Mouse (Mus musculus): ENCODE results near the gene Sv2c. TPM values are rescaled to one million over a fixed set of nuclear protein-coding genes. Genes with fewer than 3 reads are reported as not detected.

Sv2c gene
- polyA plus RNA-seq, 1 experiment: 0.18 TPM

- Histone ChIP-seq H3K4me3 (ENCODE audit: extremely low read depth, insufficient read depth, insufficient read length) (no peak overlapping the region), H3K27ac (ENCODE audit: insufficient read depth, low read length) (no peak overlapping the region), H3K4me1 (ENCODE audit: control insufficient read depth, insufficient read depth, insufficient read length) (no peaks in the 10 kb centered on the region), H3K36me3 (ENCODE audit: control insufficient read depth, insufficient read depth, low read length) (no peaks in the 10 kb centered on the region), H3K27me3 (ENCODE audit: control insufficient read depth, insufficient read depth, low read length) (no peaks in the 10 kb centered on the region)
- no peak for DNase-seq (ENCODE audit: low read depth in 1 of 2, low spot score in 2 of 2)
- no peak for TF ChIP-seq CTCF (IDR thresholded peaks at IDR 0.05; ENCODE audit: extremely low read depth, insufficient read depth, insufficient read length, insufficient replicate concordance)
- TF ChIP-seq POLR2A (IDR thresholded peaks at IDR 0.05; ENCODE audit: low read depth, low read length): no peak
- 90% methylated on average over 3 of the region's 3 CpGs for whole genome bisulfite sequencing
Observed at GRCm38 (mm10) chr13:96015516-96015915, 116.9 kb downstream of the Sv2c start.

- TF ChIP-seq POLR2A (IDR thresholded peaks at IDR 0.05; ENCODE audit: low read depth, low read length): no peak
- no peak for TF ChIP-seq CTCF (IDR thresholded peaks at IDR 0.05; ENCODE audit: extremely low read depth, insufficient read depth, insufficient read length, insufficient replicate concordance)
- WGBS: 24% methylated on average over 11 of the region's 11 CpGs
- Histone ChIP-seq H3K27ac (ENCODE audit: insufficient read depth, low read length) (no peak overlapping the region), H3K4me1 (ENCODE audit: control insufficient read depth, insufficient read depth, insufficient read length) (no peaks in the 10 kb centered on the region), H3K4me3 (ENCODE audit: extremely low read depth, insufficient read depth, insufficient read length) (no peak overlapping the region), H3K36me3 (ENCODE audit: control insufficient read depth, insufficient read depth, low read length) (no peaks in the 10 kb centered on the region), H3K27me3 (ENCODE audit: control insufficient read depth, insufficient read depth, low read length) (no peaks in the 10 kb centered on the region)
- no peak for DNase-seq (ENCODE audit: low read depth in 1 of 2, low spot score in 2 of 2)
Observed at GRCm38 (mm10) chr13:96010861-96011511, 121.4 kb downstream of the Sv2c start.

- H3K27me3 ChIP-seq (ENCODE audit: control insufficient read depth, insufficient read depth, low read length): no peaks in the 10 kb centered on the region
- DNase-seq (ENCODE audit: low read depth in 1 of 2, low spot score in 2 of 2): no peak
- no peak overlapping the region for H3K4me3 ChIP-seq (ENCODE audit: extremely low read depth, insufficient read depth, insufficient read length)
- no peak overlapping the region for H3K27ac ChIP-seq (ENCODE audit: insufficient read depth, low read length)
- 88% methylated on average over 9 of the region's 9 CpGs for WGBS
- TF ChIP-seq POLR2A (IDR thresholded peaks at IDR 0.05; ENCODE audit: low read depth, low read length): no peak
- H3K4me1 ChIP-seq (ENCODE audit: control insufficient read depth, insufficient read depth, insufficient read length): no peaks in the 10 kb centered on the region
- no peaks in the 10 kb centered on the region for H3K36me3 ChIP-seq (ENCODE audit: control insufficient read depth, insufficient read depth, low read length)
Observed at GRCm38 (mm10) chr13:96008975-96009374, 123.4 kb downstream of the Sv2c start.

- no peak for TF ChIP-seq POLR2A (IDR thresholded peaks at IDR 0.05; ENCODE audit: low read depth, low read length)
- no peak for TF ChIP-seq CTCF (IDR thresholded peaks at IDR 0.05; ENCODE audit: extremely low read depth, insufficient read depth, insufficient read length, insufficient replicate concordance)
- Histone ChIP-seq H3K4me3 (ENCODE audit: extremely low read depth, insufficient read depth, insufficient read length) (no peak overlapping the region), H3K27me3 (ENCODE audit: control insufficient read depth, insufficient read depth, low read length) (no peaks in the 10 kb centered on the region), H3K27ac (ENCODE audit: insufficient read depth, low read length) (no peak overlapping the region), H3K36me3 (ENCODE audit: control insufficient read depth, insufficient read depth, low read length) (no peaks in the 10 kb centered on the region), H3K4me1 (ENCODE audit: control insufficient read depth, insufficient read depth, insufficient read length) (no peaks in the 10 kb centered on the region)
- WGBS: 71% methylated on average over 3 of the region's 3 CpGs
- DNase-seq (ENCODE audit: low read depth in 1 of 2, low spot score in 2 of 2): no peak
Observed at GRCm38 (mm10) chr13:96008154-96008553, 124.2 kb downstream of the Sv2c start.

- Histone ChIP-seq H3K36me3 (ENCODE audit: control insufficient read depth, insufficient read depth, low read length) (no peaks in the 10 kb centered on the region), H3K4me3 (ENCODE audit: extremely low read depth, insufficient read depth, insufficient read length) (no peak overlapping the region), H3K27ac (ENCODE audit: insufficient read depth, low read length) (no peak overlapping the region), H3K27me3 (ENCODE audit: control insufficient read depth, insufficient read depth, low read length) (no peaks in the 10 kb centered on the region), H3K4me1 (ENCODE audit: control insufficient read depth, insufficient read depth, insufficient read length) (no peaks in the 10 kb centered on the region)
- TF ChIP-seq POLR2A (IDR thresholded peaks at IDR 0.05; ENCODE audit: low read depth, low read length) (no peak), CTCF (IDR thresholded peaks at IDR 0.05; ENCODE audit: extremely low read depth, insufficient read depth, insufficient read length, insufficient replicate concordance) (no peak)
- no peak for DNase-seq (ENCODE audit: low read depth in 1 of 2, low spot score in 2 of 2)
- 94% methylated on average over 3 of the region's 3 CpGs for WGBS
Observed at GRCm38 (mm10) chr13:96003539-96003938, 128.8 kb downstream of the Sv2c start.

- WGBS: 58% methylated on average over 5 of the region's 5 CpGs
- DNase-seq (ENCODE audit: low read depth in 1 of 2, low spot score in 2 of 2): no peak
- H3K4me1 ChIP-seq (ENCODE audit: control insufficient read depth, insufficient read depth, insufficient read length): no peaks in the 10 kb centered on the region
- no peaks in the 10 kb centered on the region for H3K27me3 ChIP-seq (ENCODE audit: control insufficient read depth, insufficient read depth, low read length)
- H3K36me3 ChIP-seq (ENCODE audit: control insufficient read depth, insufficient read depth, low read length): no peaks in the 10 kb centered on the region
- no peak overlapping the region for H3K4me3 ChIP-seq (ENCODE audit: extremely low read depth, insufficient read depth, insufficient read length)
- no peak overlapping the region for H3K27ac ChIP-seq (ENCODE audit: insufficient read depth, low read length)
- TF ChIP-seq POLR2A (IDR thresholded peaks at IDR 0.05; ENCODE audit: low read depth, low read length) (no peak), CTCF (IDR thresholded peaks at IDR 0.05; ENCODE audit: extremely low read depth, insufficient read depth, insufficient read length, insufficient replicate concordance) (no peak)
Observed at GRCm38 (mm10) chr13:96002475-96002874, 129.9 kb downstream of the Sv2c start.

GRCm38 (mm10) chr13:95999396-95999795 is 133.0 kb downstream of the Sv2c start:
- DNase-seq (ENCODE audit: low read depth in 1 of 2, low spot score in 2 of 2): no peak
- H3K4me3 ChIP-seq (ENCODE audit: extremely low read depth, insufficient read depth, insufficient read length): no peak overlapping the region
- 93% methylated on average over 10 of the region's 10 CpGs for WGBS
- TF ChIP-seq POLR2A (IDR thresholded peaks at IDR 0.05; ENCODE audit: low read depth, low read length) (no peak), CTCF (IDR thresholded peaks at IDR 0.05; ENCODE audit: extremely low read depth, insufficient read depth, insufficient read length, insufficient replicate concordance) (no peak)
- H3K4me1 ChIP-seq (ENCODE audit: control insufficient read depth, insufficient read depth, insufficient read length): no peaks in the 10 kb centered on the region
- H3K36me3 ChIP-seq (ENCODE audit: control insufficient read depth, insufficient read depth, low read length): no peaks in the 10 kb centered on the region
- H3K27me3 ChIP-seq (ENCODE audit: control insufficient read depth, insufficient read depth, low read length): no peaks in the 10 kb centered on the region
- no peak overlapping the region for H3K27ac ChIP-seq (ENCODE audit: insufficient read depth, low read length)

Measured in spleen, adult 2 months (tissue).